Mouse (Mus musculus): ENCODE results near the gene Aggf1. TPM values are rescaled to one million over a fixed set of nuclear protein-coding genes. Genes with fewer than 3 reads are reported as not detected.

Gene Aggf1
- polyA plus RNA-seq, 1 experiment from 2014 or later = 41.9 TPM

Other genes starting within 250 kb of the Aggf1 start
- 1.3 and 1.5 TPM in 2 replicates for gene Pde8b, start 125.0 kb downstream of the Aggf1 start, polyA plus RNA-seq (2016; fragmentation: Nextera tagmentation; extraction: Ambion mirVana)
- gene Zbed3, start 51.7 kb downstream of the Aggf1 start, polyA plus RNA-seq (2016; fragmentation: Nextera tagmentation; extraction: Ambion mirVana) = 47.6 and 56.1 TPM in 2 replicates
- 1.4 and 1.8 TPM in 2 replicates for gene Crhbp, start 69.6 kb upstream of the Aggf1 start, polyA plus RNA-seq (2016; fragmentation: Nextera tagmentation; extraction: Ambion mirVana)
- gene S100z, start 103.4 kb upstream of the Aggf1 start, polyA plus RNA-seq (2016; fragmentation: Nextera tagmentation; extraction: Ambion mirVana) = not detected in 2 replicates
- 0.15 and 0.31 TPM in 2 replicates for gene F2rl1, start 149.9 kb upstream of the Aggf1 start, polyA plus RNA-seq (2016; fragmentation: Nextera tagmentation; extraction: Ambion mirVana)
- gene F2r, start 243.1 kb upstream of the Aggf1 start, polyA plus RNA-seq (2016; fragmentation: Nextera tagmentation; extraction: Ambion mirVana) = 117 and 122 TPM in 2 replicates

Measured in midbrain, embryonic 10.5 days (tissue).